Mouse (Mus musculus) neural tube, embryonic 13.5 days (tissue): ENCODE data around the gene Nme8. TPM values are rescaled to one million over a fixed set of nuclear protein-coding genes. Genes with fewer than 3 reads are reported as not detected.

Source experiments
- ATAC-seq: fragments of 200-750 bp; cut with Nextera tagmentation; 2 replicates; pipeline ENCODE4 v1.8.0; 2017; ENCODE audit warnings: low read depth, mild to moderate bottlenecking, moderate TSS enrichment, moderate library complexity
- H3K27ac ChIP-seq: fragments of 300-500 bp; sonication (generic); replicated peaks from 2 replicates; pipeline ENCODE4 v1.5.1; 2015; ENCODE audit warnings: moderate library complexity, mild to moderate bottlenecking, inconsistent platforms
- H3K27me3 ChIP-seq: fragments of 300-500 bp; sonication (generic); 2 replicates; pipeline ENCODE4 v1.6.1; 2015; ENCODE audit warnings: mild to moderate bottlenecking, inconsistent platforms
- H3K36me3 ChIP-seq: fragments of 300-500 bp; sonication (generic); 2 replicates; pipeline ENCODE4 v1.6.1; 2015; ENCODE audit warnings: mild to moderate bottlenecking, inconsistent platforms
- H3K4me1 ChIP-seq: fragments of 300-500 bp; sonication (generic); replicated peaks from 2 replicates; pipeline ENCODE4 v1.6.1; 2015; ENCODE audit warnings: inconsistent platforms
- H3K4me2 ChIP-seq: fragments of 300-500 bp; sonication (generic); 2 replicates; pipeline ENCODE4 v1.6.1; 2015; ENCODE audit warnings: inconsistent platforms, mild to moderate bottlenecking, moderate library complexity
- H3K4me3 ChIP-seq: fragments of 300-500 bp; sonication (generic); 2 replicates; pipeline ENCODE4 v1.5.1; 2015; ENCODE audit warnings: mild to moderate bottlenecking, inconsistent platforms
- H3K9ac ChIP-seq: fragments of 300-500 bp; sonication (generic); 2 replicates; pipeline ENCODE4 v1.6.1; 2015; ENCODE audit warnings: moderate library complexity, mild to moderate bottlenecking, inconsistent platforms
- H3K9me3 ChIP-seq: fragments of 300-500 bp; sonication (generic); 2 replicates; pipeline ENCODE4 v1.6.1; 2016; ENCODE audit warnings: inconsistent platforms
- WGBS: fragments of 180-500 bp; shearing (Covaris S2); methylation state at CpG from one replicate; pipeline ENCODE4 v1.1.7; 2015; 5-methylcytosine and 5-hydroxymethylcytosine counted together
- polyA plus RNA-seq: library from polyadenylated mRNA; unstranded; fragments of >200 nt; fragmentation: Nextera tagmentation; extraction: Ambion mirVana; gene quantifications from 2 replicates; pipeline ENCODE4 v1.2.1, GENCODE M21; 2015

Gene Nme8
- polyA plus RNA-seq = not detected in 2 replicates

DNA sequence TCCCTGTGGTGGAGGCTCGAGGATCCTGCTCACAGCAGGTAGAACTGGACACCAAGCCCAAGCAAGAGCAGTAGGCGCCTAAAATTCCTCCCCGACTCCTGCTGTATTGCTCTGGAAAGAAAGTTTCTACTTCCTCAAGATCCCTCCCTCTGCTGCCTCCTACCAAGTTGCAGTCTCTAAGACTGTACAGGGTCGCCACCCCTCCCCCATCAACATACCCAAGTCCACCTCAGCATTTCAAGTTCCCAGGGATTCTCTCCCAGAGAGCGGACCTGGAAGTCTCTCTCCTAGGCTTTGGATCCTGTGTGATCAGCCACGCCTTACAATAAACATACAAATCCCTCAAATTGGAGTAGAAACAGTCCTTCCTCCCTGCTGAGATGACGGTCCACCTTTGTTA is at the start of gene Nme8:
Gene Nme8 (minus strand): TSS at position 5 of the 400 bp plus-strand sequence.
- ATAC-seq = no peak
- no peaks in the 10 kb centered on the region for H3K4me1 ChIP-seq
- no peaks in the 10 kb centered on the region for H3K9me3 ChIP-seq
- no peak within 1 kb of the TSS for H3K9ac ChIP-seq
- no peak within 1 kb of the TSS for H3K4me3 ChIP-seq
- H3K27me3 ChIP-seq = peaks cover 27% of the 10 kb centered on the region
- H3K4me2 ChIP-seq = 0 out of 2 replicates have a peak within 1 kb of the TSS, but pooled peaks have one; percentile 13
- no peak within 1 kb of the TSS for H3K27ac ChIP-seq
- WGBS = 25% methylated on average over 7 of the region's 7 CpGs
- no peaks in the 10 kb centered on the region for H3K36me3 ChIP-seq

- no peak for ATAC-seq
- Histone ChIP-seq H3K36me3 (no peaks in the 10 kb centered on the region), H3K4me1 (no peaks in the 10 kb centered on the region), H3K4me3 (no peak overlapping the region), H3K27me3 (no peaks in the 10 kb centered on the region), H3K4me2 (no peak overlapping the region), H3K9me3 (no peaks in the 10 kb centered on the region), H3K9ac (no peak overlapping the region), H3K27ac (no peak overlapping the region)
- WGBS = 46% methylated on average over 2 of the region's 2 CpGs
Observed at GRCm38 (mm10) chr13:19745741-19746140, 48.1 kb upstream of the Nme8 start.

- H3K27me3 ChIP-seq = no peaks in the 10 kb centered on the region
- 91% methylated on average over 5 of the region's 5 CpGs for WGBS
- H3K9me3 ChIP-seq = no peaks in the 10 kb centered on the region
- no peaks in the 10 kb centered on the region for H3K4me1 ChIP-seq
- no peak for ATAC-seq
- no peak overlapping the region for H3K27ac ChIP-seq
- no peak overlapping the region for H3K4me2 ChIP-seq
- no peaks in the 10 kb centered on the region for H3K36me3 ChIP-seq
- no peak overlapping the region for H3K9ac ChIP-seq
- no peak overlapping the region for H3K4me3 ChIP-seq
Observed at GRCm38 (mm10) chr13:19744536-19744935, 46.9 kb upstream of the Nme8 start.

DNA sequence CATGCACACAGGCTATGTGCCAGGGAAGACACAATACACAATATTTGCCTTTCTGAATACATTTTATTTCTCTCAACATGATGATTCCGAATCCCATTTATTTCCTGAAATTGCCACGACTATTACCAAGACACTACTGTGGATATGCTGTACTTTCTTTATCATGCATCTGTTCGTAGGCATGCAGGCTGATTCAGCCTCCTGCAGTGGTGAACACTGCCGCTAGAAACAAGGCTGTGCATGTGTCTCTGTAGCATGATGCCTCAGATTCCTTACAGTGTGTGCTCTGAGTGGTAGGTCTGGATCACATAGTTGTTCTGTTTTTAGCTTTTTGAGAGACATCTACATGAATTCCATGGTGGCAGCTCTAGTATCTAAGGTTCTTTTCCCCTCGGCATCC is 37.0 kb upstream of the Nme8 start:
- H3K9ac ChIP-seq = no peak overlapping the region
- H3K4me2 ChIP-seq = no peak overlapping the region
- no peaks in the 10 kb centered on the region for H3K27me3 ChIP-seq
- no peaks in the 10 kb centered on the region for H3K36me3 ChIP-seq
- 86% methylated on average over 5 of the region's 5 CpGs for WGBS
- H3K4me1 ChIP-seq = no peaks in the 10 kb centered on the region
- no peak overlapping the region for H3K27ac ChIP-seq
- no peak for ATAC-seq
- H3K9me3 ChIP-seq = no peaks in the 10 kb centered on the region
- H3K4me3 ChIP-seq = no peak overlapping the region

DNA sequence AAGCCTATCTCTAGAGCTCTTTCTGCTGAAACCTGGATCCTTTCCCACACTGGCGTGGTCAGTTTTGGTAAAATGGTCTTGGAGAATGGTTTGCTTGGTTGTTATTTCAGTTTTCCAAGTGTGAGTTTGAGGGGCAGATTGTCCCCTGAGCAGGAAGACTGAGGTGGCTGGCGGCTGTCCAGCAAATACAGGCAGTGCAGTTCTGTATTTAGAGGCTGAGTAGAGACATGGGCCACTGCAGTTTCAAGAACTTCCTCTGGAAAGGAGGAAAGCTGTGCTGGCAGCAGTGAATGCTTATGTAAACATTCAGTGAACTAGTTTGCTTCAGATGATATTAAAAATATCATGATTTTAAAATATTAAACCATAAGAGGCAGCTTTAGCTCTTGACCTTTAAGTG is 33.2 kb upstream of the Nme8 start:
- 80% methylated on average over 2 of the region's 2 CpGs for WGBS
- ATAC-seq = no peak
- no peaks in the 10 kb centered on the region for H3K36me3 ChIP-seq
- no peak overlapping the region for H3K9ac ChIP-seq
- H3K9me3 ChIP-seq = no peaks in the 10 kb centered on the region
- H3K27me3 ChIP-seq = no peaks in the 10 kb centered on the region
- H3K4me2 ChIP-seq = no peak overlapping the region
- H3K4me3 ChIP-seq = no peak overlapping the region
- no peaks in the 10 kb centered on the region for H3K4me1 ChIP-seq
- H3K27ac ChIP-seq = no peak overlapping the region

DNA sequence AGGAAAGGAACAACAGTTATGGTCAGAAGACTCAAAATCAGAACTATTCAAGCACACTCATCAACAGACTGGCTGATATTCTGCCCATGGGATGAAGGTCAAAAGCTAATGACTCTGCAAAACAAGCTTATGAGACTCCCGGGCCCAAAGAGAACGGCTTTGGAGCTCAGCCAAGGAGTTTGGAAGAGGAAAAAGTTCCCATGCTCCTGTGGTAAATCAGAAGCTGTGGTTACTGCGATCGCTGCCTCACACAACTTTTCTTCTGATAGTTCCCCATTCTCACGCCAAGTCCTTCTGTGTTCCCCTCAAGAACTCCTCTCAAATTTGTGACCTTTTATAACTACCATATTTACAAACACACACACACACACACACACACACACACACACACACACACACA is 21.4 kb upstream of the Nme8 start:
- Histone ChIP-seq H3K36me3 (no peaks in the 10 kb centered on the region), H3K4me2 (no peak overlapping the region), H3K4me3 (no peak overlapping the region), H3K27ac (no peak overlapping the region), H3K27me3 (peaks cover 4% of the 10 kb centered on the region; the same call in 1 of the 2 replicates), H3K9me3 (no peaks in the 10 kb centered on the region), H3K4me1 (0 out of 2 replicates have a peak, but pooled peaks cover 10% of the 10 kb centered on the region), H3K9ac (no peak overlapping the region)
- ATAC-seq = no peak
- WGBS = 58% methylated on average over 5 of the region's 5 CpGs

- ATAC-seq = no peak
- no peak overlapping the region for H3K27ac ChIP-seq
Observed at GRCm38 (mm10) chr13:19717201-19717600, 19.6 kb upstream of the Nme8 start.

GRCm38 (mm10) chr13:19703806-19704205 is 6.2 kb upstream of the Nme8 start:
- Histone ChIP-seq H3K4me1 (no peaks in the 10 kb centered on the region), H3K4me3 (no peak overlapping the region), H3K27me3 (peaks cover 16% of the 10 kb centered on the region), H3K4me2 (no peak overlapping the region), H3K9ac (no peak overlapping the region), H3K36me3 (no peaks in the 10 kb centered on the region), H3K9me3 (no peaks in the 10 kb centered on the region), H3K27ac (no peak overlapping the region)
- WGBS = 46% methylated on average over 4 of the region's 4 CpGs
- no peak for ATAC-seq

More at GRCm38 (mm10) chr13:19717201-19717600, 19.6 kb upstream of the Nme8 start:
- H3K4me3 ChIP-seq = no peak overlapping the region
- WGBS = 76% methylated on average over 2 of the region's 2 CpGs
- no peak overlapping the region for H3K4me2 ChIP-seq
- H3K27me3 ChIP-seq = peaks cover 4% of the 10 kb centered on the region; the same call in 1 of the 2 replicates
- no peaks in the 10 kb centered on the region for H3K9me3 ChIP-seq
- 0 out of 2 replicates have a peak, but pooled peaks cover 10% of the 10 kb centered on the region for H3K4me1 ChIP-seq
- H3K9ac ChIP-seq = no peak overlapping the region
- H3K36me3 ChIP-seq = no peaks in the 10 kb centered on the region

DNA sequence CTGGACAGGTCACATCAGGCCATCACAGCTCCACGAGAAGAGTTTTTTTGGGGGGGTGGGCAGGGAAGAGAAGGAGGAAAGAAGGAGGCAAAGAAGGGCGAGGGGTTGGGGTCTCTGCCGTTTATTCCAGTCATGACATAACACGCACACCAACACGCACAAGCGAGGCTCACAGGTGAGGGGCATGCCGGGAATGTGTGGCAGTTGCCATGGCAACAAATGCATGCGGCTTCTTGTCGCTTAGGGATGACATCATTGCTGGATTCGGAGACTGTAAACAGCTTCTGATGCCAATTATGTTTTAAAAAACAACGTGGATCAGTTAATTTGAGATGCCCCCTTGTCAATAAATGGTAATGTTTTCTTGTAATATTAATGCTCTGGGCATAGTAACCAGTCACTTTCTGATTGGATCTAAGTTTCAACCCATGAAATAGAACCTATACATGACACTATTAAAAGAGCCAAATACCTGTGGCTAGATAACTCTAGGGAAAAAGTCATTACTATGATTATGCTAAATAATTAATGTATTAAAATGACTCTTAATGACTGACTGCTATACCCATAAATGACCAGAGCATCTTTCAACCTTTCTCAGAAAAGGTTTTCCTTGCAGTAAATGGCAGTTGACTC is 4.0 kb upstream of the Nme8 start:
- Histone ChIP-seq H3K4me1 (no peaks in the 10 kb centered on the region), H3K9me3 (no peaks in the 10 kb centered on the region), H3K9ac (no peak overlapping the region), H3K4me3 (no peak overlapping the region), H3K27ac (no peak overlapping the region), H3K4me2 (peak overlapping the region; percentile 21), H3K27me3 (peaks cover 25% of the 10 kb centered on the region), H3K36me3 (no peaks in the 10 kb centered on the region)
- ATAC-seq = peak; percentile 87
- 69% methylated on average over 11 of the region's 11 CpGs for WGBS

DNA sequence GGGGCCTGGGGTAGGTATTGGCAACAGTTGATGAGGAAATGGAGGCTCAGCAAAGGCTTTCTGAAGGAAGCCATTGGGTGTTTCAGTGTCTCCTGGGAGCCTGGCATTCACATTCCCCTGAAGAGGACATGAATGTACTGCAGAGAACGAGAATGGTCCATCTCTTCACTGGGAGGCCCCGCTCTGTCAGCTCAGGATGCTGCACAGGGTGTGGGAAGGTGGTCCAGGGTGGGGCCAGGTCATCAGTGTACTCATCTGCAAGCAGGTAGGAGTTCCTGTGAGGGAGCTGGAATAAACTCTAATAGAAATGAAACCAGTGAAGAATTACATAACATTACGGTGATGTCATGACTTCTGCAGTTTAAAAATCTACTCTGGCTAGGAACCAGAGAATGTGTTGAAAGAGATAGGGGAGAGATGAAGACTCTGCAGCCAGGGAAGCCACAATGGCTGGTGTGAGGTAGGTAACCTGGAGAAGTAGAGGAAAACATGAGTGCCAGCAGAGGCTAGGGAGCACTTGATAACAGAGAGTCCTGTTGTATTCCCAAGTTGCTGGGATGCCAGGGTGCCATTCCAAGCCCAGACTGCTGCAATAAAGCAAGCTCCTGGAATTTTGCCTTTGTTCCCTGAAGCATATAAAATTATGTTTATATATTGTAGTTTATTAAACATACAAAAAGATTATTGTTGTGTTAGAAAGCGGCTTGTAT is 3.3 kb upstream of the Nme8 start:
- H3K27me3 ChIP-seq = peaks cover 27% of the 10 kb centered on the region
- 84% methylated on average over 4 of the region's 4 CpGs for WGBS
- 0 out of 2 replicates have a peak, but pooled peaks have one; percentile 40 for ATAC-seq
- no peak overlapping the region for H3K4me3 ChIP-seq
- H3K36me3 ChIP-seq = no peaks in the 10 kb centered on the region
- peak overlapping the region; percentile 21 for H3K4me2 ChIP-seq
- H3K9ac ChIP-seq = no peak overlapping the region
- no peak overlapping the region for H3K27ac ChIP-seq
- H3K9me3 ChIP-seq = no peaks in the 10 kb centered on the region
- no peaks in the 10 kb centered on the region for H3K4me1 ChIP-seq

DNA sequence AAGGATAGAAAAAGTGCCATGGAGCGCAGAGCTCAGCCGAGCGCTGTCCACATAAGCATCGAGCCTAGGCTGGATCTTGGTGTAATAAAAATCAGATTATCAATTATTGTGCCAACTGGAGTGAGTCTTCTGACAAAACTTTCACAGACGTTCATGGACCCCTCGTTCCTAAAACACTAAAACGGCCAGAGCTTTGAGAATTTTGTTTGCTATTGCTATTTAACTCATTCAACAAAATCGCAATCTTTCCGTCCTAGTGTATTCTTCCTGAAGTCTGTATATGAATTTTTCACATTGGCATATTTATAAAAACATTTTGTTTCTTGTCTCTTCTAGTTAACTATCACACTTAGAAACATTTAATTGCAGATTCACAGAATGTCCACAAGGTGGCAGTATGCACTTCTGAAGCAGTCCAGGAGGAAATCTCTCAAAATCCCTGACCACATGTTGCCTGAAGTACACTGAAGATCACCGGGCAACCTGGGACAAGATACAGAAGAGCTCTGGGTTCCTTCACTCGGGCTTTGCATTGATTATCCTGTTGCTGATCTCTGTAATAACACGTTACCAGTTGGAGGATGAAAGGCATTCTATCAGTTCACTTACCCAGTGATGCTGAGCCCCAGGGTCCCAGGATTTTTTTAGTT is 1.1 kb upstream of the Nme8 start:
- WGBS = 29% methylated on average over 12 of the region's 12 CpGs
- Histone ChIP-seq H3K4me3 (no peak overlapping the region), H3K27me3 (peaks cover 27% of the 10 kb centered on the region), H3K9me3 (no peaks in the 10 kb centered on the region), H3K27ac (no peak overlapping the region), H3K4me1 (no peaks in the 10 kb centered on the region), H3K4me2 (no peak overlapping the region), H3K9ac (no peak overlapping the region), H3K36me3 (no peaks in the 10 kb centered on the region)
- no peak for ATAC-seq

DNA sequence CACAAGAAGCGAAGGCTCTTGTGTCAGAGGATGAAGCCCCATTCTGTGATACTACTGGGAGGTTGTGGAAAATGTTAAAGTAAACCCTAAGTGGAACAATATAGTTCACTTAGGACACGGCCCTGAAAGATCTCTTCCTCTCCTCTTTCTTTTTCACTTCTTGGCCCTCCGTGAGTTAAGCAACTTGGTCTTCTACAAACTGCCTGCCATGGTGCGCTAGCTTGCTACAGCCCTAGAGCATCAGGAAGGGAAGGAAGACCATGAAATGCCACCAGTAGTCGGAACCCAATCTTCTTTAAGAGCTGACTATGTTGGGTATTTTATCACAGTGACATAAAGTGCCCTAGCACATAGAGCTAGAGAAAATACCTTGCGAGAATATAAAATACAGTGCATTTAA is 7.2 kb downstream of the Nme8 start:
- ATAC-seq = no peak
- Histone ChIP-seq H3K4me2 (no peak overlapping the region), H3K9me3 (no peaks in the 10 kb centered on the region), H3K4me1 (no peaks in the 10 kb centered on the region), H3K4me3 (no peak overlapping the region), H3K36me3 (no peaks in the 10 kb centered on the region), H3K9ac (no peak overlapping the region), H3K27me3 (no peaks in the 10 kb centered on the region), H3K27ac (no peak overlapping the region)
- WGBS = 86% methylated on average over 6 of the region's 6 CpGs
